In the genomic region with DNA sequence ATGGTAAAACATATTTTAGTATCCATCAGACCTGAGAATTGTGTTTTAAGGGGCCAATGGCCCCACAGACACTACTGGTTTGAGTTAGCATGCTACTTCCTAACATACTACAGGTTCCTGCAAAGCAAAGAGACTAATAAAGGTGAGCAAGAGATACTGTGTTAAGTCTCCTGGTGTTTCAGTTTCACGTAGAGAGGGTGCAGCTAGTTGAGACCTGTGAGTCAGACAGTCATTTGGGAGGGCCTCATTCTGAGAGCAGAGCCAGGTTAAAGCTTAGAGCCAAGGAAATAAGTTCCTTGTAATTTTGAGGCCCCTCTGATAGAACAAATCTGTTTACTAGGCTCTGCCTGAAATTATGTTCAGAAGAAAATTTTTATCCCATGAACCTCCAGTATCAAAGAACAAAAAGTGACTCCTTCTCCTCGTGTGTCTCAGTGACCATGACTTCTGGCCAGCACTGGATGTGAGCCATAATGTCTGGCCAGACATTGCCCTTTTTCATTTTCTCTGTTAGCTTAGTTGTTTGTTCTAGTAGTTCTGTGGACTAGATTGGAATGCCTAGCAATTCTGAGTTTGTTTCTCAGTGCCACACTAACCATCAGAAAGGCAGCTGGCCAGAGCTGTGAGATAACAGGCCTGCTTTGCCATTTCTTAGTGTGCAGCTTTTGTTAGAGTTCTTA, we compare ENCODE assay signal across 19 mouse cellular contexts. TPM values are rescaled to one million over a fixed set of nuclear protein-coding genes. Genes with fewer than 3 reads are reported as not detected.
A peak's percentile ranks its signal among the peaks of the same experiment; 100 is the strongest.
DNase-seq lines count a peak whose midpoint lies in the region; ATAC-seq lines count a peak whose summit lies in the region.
"Had no signal": no experiment of that assay in that cellular context is flagged by ENCODE, and none has a peak within 500 bp of the region (broad histone marks: within the 10 kb centered on the region; RNA-seq: fewer than 3 reads in every experiment).

No protein-coding gene starts in this region.

- ATAC-seq in heart, embryonic 11.5 days (replicated peaks; ENCODE audit: insufficient number of reproducible peaks, low FRiP score, low TSS enrichment) = no peak
- ATAC-seq: forebrain, postnatal 0 days; inflammation-experienced regulatory T-cells, adult 6 months; midbrain, embryonic 16.5 days had no signal

- H3K27me3 ChIP-seq in heart, embryonic 11.5 days (ENCODE audit: control insufficient read depth, insufficient read depth, low read length) = no peaks in the 10 kb centered on the region
- no peaks in the 10 kb centered on the region for H3K27me3 ChIP-seq in embryonic facial prominence, embryonic 10.5 days (replicated peaks; ENCODE audit: low read depth, poor library complexity, severe bottlenecking)
- H3K27me3 ChIP-seq: embryonic facial prominence, embryonic 15.5 days; liver, embryonic 13.5 days had no signal

- H3K4me1 ChIP-seq in heart, embryonic 11.5 days (ENCODE audit: control insufficient read depth, insufficient read depth, low read length) = no peaks in the 10 kb centered on the region
- H3K4me1 ChIP-seq in embryonic facial prominence, embryonic 10.5 days = no peaks in the 10 kb centered on the region
- H3K4me1 ChIP-seq: embryonic facial prominence, embryonic 15.5 days; liver, embryonic 13.5 days had no signal

- WGBS in heart, embryonic 11.5 days (ENCODE audit: insufficient replicate concordance) = 89% methylated on average over 2 of the region's 2 CpGs
- WGBS in embryonic facial prominence, embryonic 10.5 days = 94% methylated on average over 2 of the region's 2 CpGs

- H3K9ac ChIP-seq in heart, embryonic 11.5 days (ENCODE audit: low read depth, low read length) = no peak overlapping the region
- H3K9ac ChIP-seq: embryonic facial prominence, embryonic 15.5 days; forebrain, postnatal 0 days; liver, embryonic 13.5 days had no signal

- DNase-seq in heart, postnatal 10 days = peak; percentile 21 to 40
- DNase-seq in right cerebral cortex, adult 2 months (ENCODE audit: low spot score in 2 of 2) = peak; percentile 0
- no peak for DNase-seq in right cerebral cortex, postnatal 10 days (ENCODE audit: low spot score in 2 of 2)
- peak; percentile 2 for DNase-seq in embryonic facial prominence, embryonic 10.5 days (ENCODE audit: low spot score)
- no peak for DNase-seq in left cerebral cortex, adult 8-10 months (ENCODE audit: low spot score in 2 of 2)
- DNase-seq in urinary bladder, adult 2 months (ENCODE audit: low spot score) = no peak
- DNase-seq: forebrain, postnatal 0 days; gastrocnemius, postnatal 10 days; kidney, postnatal 10 days; liver, embryonic 13.5 days; retina, postnatal 1 day; spleen, adult 18-20 months had no signal

- no peak overlapping the region for H3K4me2 ChIP-seq in heart, embryonic 11.5 days
- H3K4me2 ChIP-seq: embryonic facial prominence, embryonic 15.5 days; liver, embryonic 13.5 days had no signal

- no peak overlapping the region for H3K4me3 ChIP-seq in heart, embryonic 11.5 days (ENCODE audit: low read depth, low read length)
- no peak overlapping the region for H3K4me3 ChIP-seq in embryonic facial prominence, embryonic 10.5 days
- H3K4me3 ChIP-seq: embryonic facial prominence, embryonic 15.5 days; liver, embryonic 13.5 days had no signal

- H3K27ac ChIP-seq in heart, embryonic 11.5 days (ENCODE audit: low read depth, low read length) = no peak overlapping the region
- no peak overlapping the region for H3K27ac ChIP-seq in embryonic facial prominence, embryonic 10.5 days (replicated peaks)
- H3K27ac ChIP-seq: embryonic facial prominence, embryonic 15.5 days; liver, embryonic 13.5 days had no signal

- H3K36me3 ChIP-seq in heart, embryonic 11.5 days (ENCODE audit: control insufficient read depth, insufficient read depth, low read length) = peaks cover 28% of the 10 kb centered on the region
- H3K36me3 ChIP-seq in embryonic facial prominence, embryonic 10.5 days (replicated peaks) = peaks cover 98% of the 10 kb centered on the region

- no peaks in the 10 kb centered on the region for H3K9me3 ChIP-seq in heart, embryonic 11.5 days (replicated peaks; ENCODE audit: control insufficient read depth, low read length)
- no peaks in the 10 kb centered on the region for H3K9me3 ChIP-seq in embryonic facial prominence, embryonic 10.5 days
- H3K9me3 ChIP-seq: embryonic facial prominence, embryonic 15.5 days; liver, embryonic 13.5 days had no signal

- intact Hi-C loops in heart, postnatal 10 days (cut with DNase I) = no loop called here

RNA-seq across cellular contexts. Expression of a gene that starts 54.9 kb away (rescaled TPM):
- not detected for total RNA-seq in heart, postnatal 10 days (2021)
- polyA plus RNA-seq in heart, embryonic 11.5 days (2014; fragmentation: Nextera tagmentation; extraction: Ambion mirVana) = 0.10 and 0.13 TPM in 2 replicates
- polyA plus RNA-seq in embryonic facial prominence, embryonic 10.5 days (2016; fragmentation: Nextera tagmentation; extraction: Ambion mirVana) = 2.1 and 3.0 TPM in 2 replicates
- total RNA-seq in left cerebral cortex, adult 8-10 months (2022) = 1 to 10 TPM; 2.9 to 4.3 (median 3.3) TPM
- polyA plus RNA-seq in urinary bladder, adult 2 months (2012; rRNA removed) = 68.3 and 70.7 TPM in 2 replicates
- total RNA-seq: common myeloid progenitor, adult 5-6 weeks; gastrocnemius, postnatal 10 days; MEL had no signal
- polyA plus RNA-seq: heart, postnatal 0 days; inflammation-experienced regulatory T-cells, adult 6 months; liver, embryonic 13.5 days had no signal

Comparison
In these comparisons a context has a peak if more than half of its experiments do, and no peak if none do; other contexts are left out.
1. DNase-seq: peak in heart, postnatal 10 days (2 of 2), right cerebral cortex, adult 2 months (2 of 2) and embryonic facial prominence, embryonic 10.5 days (single experiment); none in right cerebral cortex, postnatal 10 days (0 of 2), left cerebral cortex, adult 8-10 months (0 of 2) and urinary bladder, adult 2 months (single experiment).
2. RNA of a gene that starts 54.9 kb away (polyA plus RNA-seq): 68.3 to 70.7 TPM in urinary bladder, adult 2 months; 2.1 to 3.0 TPM in embryonic facial prominence, embryonic 10.5 days and 0.10 to 0.13 TPM in heart, embryonic 11.5 days; every median in the first group is over 10 times any median in the second.